Mouse (Mus musculus) midbrain, embryonic 11.5 days (tissue): ENCODE measurements around the gene Siah2. TPM values are rescaled to one million over a fixed set of nuclear protein-coding genes. Genes with fewer than 3 reads are reported as not detected.

Source experiments
- ATAC-seq: fragments of 200-750 bp; cut with Nextera tagmentation; 2 replicates; pipeline ENCODE4 v1.8.0; 2017; ENCODE audit warnings: moderate TSS enrichment, moderate library complexity; ENCODE audit not compliant: low FRiP score
- DNase-seq: peaks from one replicate; pipeline ENCODE4 v3.0.0; 2015; ENCODE audit warnings: low spot score; ENCODE audit errors: missing footprints
- H3K27ac ChIP-seq: fragments of 300-500 bp; sonication (generic); 2 replicates; pipeline ENCODE4 v1.5.1; 2014; ENCODE audit warnings: low read depth, low read length
- H3K27me3 ChIP-seq: fragments of 300-500 bp; sonication (generic); 2 replicates; pipeline ENCODE4 v1.6.1; 2014; ENCODE audit warnings: mild to moderate bottlenecking, low read length, moderate library complexity, mixed read lengths; ENCODE audit not compliant: control insufficient read depth, insufficient read depth
- H3K36me3 ChIP-seq: fragments of 300-500 bp; sonication (generic); 2 replicates; pipeline ENCODE4 v1.6.1; 2014; ENCODE audit warnings: mild to moderate bottlenecking, low read length, moderate library complexity, mixed read lengths; ENCODE audit not compliant: control insufficient read depth, insufficient read depth
- H3K4me1 ChIP-seq: fragments of 300-500 bp; sonication (generic); 2 replicates; pipeline ENCODE4 v1.6.1; 2014; ENCODE audit warnings: low read length; ENCODE audit not compliant: control insufficient read depth, insufficient read depth
- H3K4me2 ChIP-seq: fragments of 300-500 bp; sonication (generic); 2 replicates; pipeline ENCODE4 v1.6.1; 2014; ENCODE audit warnings: mild to moderate bottlenecking, moderate library complexity
- H3K4me3 ChIP-seq: fragments of 300-500 bp; sonication (generic); 2 replicates; pipeline ENCODE4 v1.5.1; 2014; ENCODE audit warnings: low read depth, low read length
- H3K9ac ChIP-seq: fragments of 300-500 bp; sonication (generic); 2 replicates; pipeline ENCODE4 v1.6.1; 2014; ENCODE audit warnings: low read length
- H3K9me3 ChIP-seq: fragments of 300-500 bp; sonication (generic); 2 replicates; pipeline ENCODE4 v1.6.1; 2016; ENCODE audit warnings: low read length; ENCODE audit not compliant: control insufficient read depth
- WGBS: fragments of 180-500 bp; shearing (Covaris S2); extraction: QIAGEN DNeasy Blood & Tissue Kit; methylation state at CpG from one replicate; pipeline ENCODE4 v1.1.7; 2014; 5-methylcytosine and 5-hydroxymethylcytosine counted together
- polyA plus RNA-seq: library from polyadenylated mRNA; unstranded; fragments of >200 nt; fragmentation: Nextera tagmentation; extraction: Ambion mirVana; gene quantifications from 2 replicates; pipeline ENCODE4 v1.2.1, GENCODE M21; 2014

Gene Siah2
- polyA plus RNA-seq, 1 experiment from 2014 or later = 4.0 TPM

DNA sequence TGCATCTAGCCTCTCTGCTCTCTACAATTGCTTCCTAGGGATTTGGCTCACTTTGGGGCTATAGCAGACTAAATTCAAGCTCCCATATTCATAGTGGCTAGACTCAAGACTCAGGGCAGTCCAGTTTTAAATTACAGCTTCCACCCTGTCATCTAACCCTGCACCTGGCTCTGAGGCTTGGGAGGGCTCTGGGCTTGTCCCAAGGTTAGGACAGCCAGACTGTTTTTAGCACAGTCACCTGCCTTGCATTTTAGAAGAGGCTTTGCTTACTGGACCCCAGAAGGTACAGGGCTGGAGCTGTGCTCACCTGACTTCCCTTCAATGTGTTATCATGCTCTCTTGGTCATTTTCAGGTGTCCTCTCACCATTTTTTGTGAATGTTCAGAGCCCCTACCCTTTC, 32.6 kb upstream of the Siah2 start:
- H3K9me3 ChIP-seq = no peaks in the 10 kb centered on the region
- ATAC-seq = no peak
- no peaks in the 10 kb centered on the region for H3K4me1 ChIP-seq
- no peak overlapping the region for H3K27ac ChIP-seq
- DNase-seq = peak; percentile 23
- no peaks in the 10 kb centered on the region for H3K36me3 ChIP-seq
- no peak overlapping the region for H3K9ac ChIP-seq
- H3K4me2 ChIP-seq = no peak overlapping the region
- H3K27me3 ChIP-seq = no peaks in the 10 kb centered on the region
- H3K4me3 ChIP-seq = no peak overlapping the region

- H3K27me3 ChIP-seq = no peaks in the 10 kb centered on the region
- no peaks in the 10 kb centered on the region for H3K4me1 ChIP-seq
- no peak overlapping the region for H3K27ac ChIP-seq
- no peak overlapping the region for H3K4me2 ChIP-seq
- WGBS = 90% methylated on average over 2 of the region's 2 CpGs
- H3K36me3 ChIP-seq = no peaks in the 10 kb centered on the region
- no peak overlapping the region for H3K9ac ChIP-seq
- no peak overlapping the region for H3K4me3 ChIP-seq
- peak; percentile 68 for DNase-seq
- ATAC-seq = no peak
- no peaks in the 10 kb centered on the region for H3K9me3 ChIP-seq
Observed at GRCm38 (mm10) chr3:58723656-58724055, 31.5 kb upstream of the Siah2 start.

DNA sequence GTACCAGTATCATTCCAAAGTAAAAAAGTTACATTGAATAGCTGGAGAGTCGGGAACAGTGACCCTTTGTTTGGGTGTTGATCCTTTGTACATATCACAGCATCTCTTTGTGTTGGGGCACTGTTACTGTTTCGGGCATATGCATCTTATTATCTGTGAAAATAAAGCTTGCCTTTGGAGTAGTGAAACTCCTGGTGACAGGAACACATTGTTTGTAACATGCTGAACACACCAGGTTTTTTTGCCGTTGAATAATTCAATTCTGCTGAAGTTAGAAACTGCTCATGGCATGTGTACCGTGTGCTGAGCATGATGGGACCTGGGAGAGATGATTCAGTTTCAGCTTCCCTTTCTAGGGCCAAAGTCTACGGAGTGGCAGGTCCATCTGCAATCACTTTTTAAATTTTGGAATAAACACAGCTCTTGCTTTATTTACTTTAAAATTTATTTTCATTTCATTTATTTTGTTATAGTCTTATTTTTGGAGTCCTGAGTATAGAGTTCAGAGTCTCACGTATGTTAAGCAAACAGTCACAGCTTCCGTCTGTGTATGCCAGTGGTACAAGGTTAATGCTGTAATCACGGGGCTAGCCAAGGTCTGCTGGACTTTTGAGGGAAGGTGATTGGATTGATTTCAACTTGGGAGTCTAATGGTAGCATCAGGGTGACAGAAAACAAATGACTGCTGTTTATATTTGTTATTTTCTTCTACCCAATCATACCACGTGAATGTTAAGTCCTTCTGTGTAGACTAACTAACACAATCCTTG, 27.4 kb upstream of the Siah2 start:
- DNase-seq (peak; percentile 60), ATAC-seq (no peak)
- Histone ChIP-seq H3K27ac (no peak overlapping the region), H3K9me3 (no peaks in the 10 kb centered on the region; the same call in 1 of the 2 replicates), H3K27me3 (no peaks in the 10 kb centered on the region), H3K9ac (no peak overlapping the region), H3K36me3 (no peaks in the 10 kb centered on the region), H3K4me3 (no peak overlapping the region), H3K4me2 (no peak overlapping the region), H3K4me1 (no peaks in the 10 kb centered on the region)
- WGBS = 77% methylated on average over 9 of the region's 9 CpGs

DNA sequence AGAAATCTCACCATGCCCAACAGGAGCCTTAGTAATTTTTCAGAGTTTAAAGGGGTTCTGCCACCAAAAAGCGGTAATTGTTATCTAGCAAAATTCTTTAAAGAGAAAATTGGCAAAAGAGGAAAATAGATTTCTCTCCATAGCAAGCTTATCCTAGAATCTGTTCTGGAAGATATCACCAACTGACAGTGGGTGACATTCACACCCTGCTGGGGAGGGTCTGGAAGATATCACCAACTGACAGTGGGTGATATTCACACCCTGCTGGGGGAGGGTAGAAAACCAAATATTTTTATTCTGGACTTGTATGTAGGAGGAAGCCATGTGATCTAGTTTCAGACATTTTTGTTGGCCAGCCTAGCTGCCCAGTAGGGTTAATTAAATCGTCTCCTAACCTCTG, 24.5 kb upstream of the Siah2 start:
- ATAC-seq (no peak), DNase-seq (peak; percentile 45)
- WGBS = 85% methylated on average over 2 of the region's 2 CpGs
- Histone ChIP-seq H3K27ac (no peak overlapping the region), H3K27me3 (no peaks in the 10 kb centered on the region), H3K36me3 (no peaks in the 10 kb centered on the region), H3K4me1 (no peaks in the 10 kb centered on the region), H3K4me3 (no peak overlapping the region), H3K9me3 (no peaks in the 10 kb centered on the region; the same call in 1 of the 2 replicates), H3K4me2 (no peak overlapping the region), H3K9ac (no peak overlapping the region)

DNA sequence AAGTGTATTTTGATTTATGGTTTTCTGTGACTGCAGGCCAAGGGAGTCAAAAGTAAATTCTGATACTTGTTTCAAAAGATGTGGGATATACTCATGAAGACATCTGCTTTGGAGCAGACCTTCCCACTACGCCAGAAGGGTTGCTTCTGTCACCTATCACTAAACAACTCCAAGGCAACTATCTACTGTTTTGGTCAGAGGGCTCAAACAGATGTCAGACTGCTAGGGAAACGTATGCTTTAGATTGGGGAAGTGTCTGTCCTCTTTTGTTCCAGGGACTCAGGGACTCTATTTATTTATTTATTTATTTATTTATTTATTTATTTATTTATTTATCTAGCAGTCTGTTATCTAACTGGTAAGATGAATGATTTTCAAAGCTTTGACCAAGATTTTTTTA, 22.6 kb upstream of the Siah2 start:
- WGBS = 81% methylated on average over 2 of the region's 2 CpGs
- H3K9ac ChIP-seq = no peak overlapping the region
- no peaks in the 10 kb centered on the region for H3K4me1 ChIP-seq
- ATAC-seq (no peak), DNase-seq (peak; percentile 53)
- H3K27me3 ChIP-seq = no peaks in the 10 kb centered on the region
- H3K27ac ChIP-seq = no peak overlapping the region
- H3K36me3 ChIP-seq = no peaks in the 10 kb centered on the region
- H3K9me3 ChIP-seq = no peaks in the 10 kb centered on the region; the same call in 1 of the 2 replicates
- H3K4me2 ChIP-seq = no peak overlapping the region
- H3K4me3 ChIP-seq = no peak overlapping the region

- Histone ChIP-seq H3K4me1 (no peaks in the 10 kb centered on the region), H3K4me3 (no peak overlapping the region), H3K9ac (no peak overlapping the region), H3K4me2 (no peak overlapping the region), H3K9me3 (no peaks in the 10 kb centered on the region; the same call in 1 of the 2 replicates), H3K36me3 (no peaks in the 10 kb centered on the region), H3K27ac (no peak overlapping the region), H3K27me3 (no peaks in the 10 kb centered on the region)
- DNase-seq (peak; percentile 59), ATAC-seq (no peak)
- 80% methylated on average over 2 of the region's 2 CpGs for WGBS
Observed at GRCm38 (mm10) chr3:58714034-58714433, 21.8 kb upstream of the Siah2 start.

DNA sequence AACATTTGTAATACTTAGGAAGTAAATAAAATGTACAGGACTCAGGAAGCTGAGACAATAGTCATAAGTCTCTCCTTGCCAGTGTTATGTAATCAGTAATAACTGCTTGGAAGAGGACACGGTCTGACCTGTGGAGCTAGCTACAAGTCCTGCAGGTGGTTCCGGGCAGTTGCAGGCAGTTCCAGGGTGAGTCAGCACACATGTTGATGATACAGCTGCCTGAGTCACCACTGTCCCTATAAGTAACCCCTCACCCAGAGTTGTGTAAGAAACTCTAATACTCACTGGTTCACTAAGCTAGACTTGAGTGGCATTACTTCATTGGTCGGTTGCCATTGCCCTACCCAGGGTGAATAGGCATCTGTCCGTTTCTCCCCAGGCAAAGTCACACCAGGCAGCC, 21.0 kb upstream of the Siah2 start:
- H3K4me3 ChIP-seq = no peak overlapping the region
- no peaks in the 10 kb centered on the region for H3K36me3 ChIP-seq
- H3K4me2 ChIP-seq = no peak overlapping the region
- H3K4me1 ChIP-seq = no peaks in the 10 kb centered on the region
- no peak overlapping the region for H3K9ac ChIP-seq
- no peaks in the 10 kb centered on the region for H3K27me3 ChIP-seq
- ATAC-seq = no peak
- H3K9me3 ChIP-seq = no peaks in the 10 kb centered on the region; the same call in 1 of the 2 replicates
- 93% methylated on average over 4 of the region's 4 CpGs for WGBS
- H3K27ac ChIP-seq = no peak overlapping the region
- DNase-seq = peak; percentile 53

DNA sequence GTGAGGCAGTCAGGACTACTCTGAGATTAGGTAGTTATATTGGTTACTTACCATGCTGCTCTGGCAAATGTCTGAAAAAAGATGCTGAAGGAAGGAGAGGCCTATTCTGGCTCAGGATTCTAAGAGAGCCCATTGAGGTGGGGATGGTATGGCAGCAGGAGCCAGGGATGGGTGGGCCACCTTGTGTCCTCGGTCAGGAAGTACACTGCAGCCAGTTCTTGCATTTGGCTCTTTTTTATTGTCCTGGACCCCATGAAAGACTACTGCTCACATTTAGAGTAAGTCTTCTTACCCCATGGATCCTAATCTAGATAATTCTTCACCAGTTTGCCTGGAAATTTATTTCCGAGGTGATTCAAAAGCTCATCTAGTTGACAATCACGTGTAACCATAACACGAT, 12.3 kb upstream of the Siah2 start:
- Histone ChIP-seq H3K9me3 (no peaks in the 10 kb centered on the region), H3K4me2 (no peak overlapping the region), H3K4me1 (no peaks in the 10 kb centered on the region), H3K27ac (no peak overlapping the region), H3K4me3 (no peak overlapping the region), H3K9ac (no peak overlapping the region), H3K27me3 (no peaks in the 10 kb centered on the region), H3K36me3 (no peaks in the 10 kb centered on the region)
- ATAC-seq = no peak
- no peak for DNase-seq
- 75% methylated on average over 4 of the region's 4 CpGs for WGBS

GRCm38 (mm10) chr3:58703748-58704147, 11.5 kb upstream of the Siah2 start:
- Histone ChIP-seq H3K27me3 (no peaks in the 10 kb centered on the region), H3K9me3 (no peaks in the 10 kb centered on the region), H3K27ac (no peak overlapping the region), H3K4me2 (no peak overlapping the region), H3K4me3 (no peak overlapping the region), H3K9ac (no peak overlapping the region), H3K36me3 (no peaks in the 10 kb centered on the region), H3K4me1 (no peaks in the 10 kb centered on the region)
- DNase-seq (peak; percentile 21), ATAC-seq (no peak)
- WGBS = 87% methylated on average over 9 of the region's 9 CpGs
